In genomic region chr7:92275353-92275752, GRCm38 (mm10) we compare ENCODE assay signal across 31 mouse cellular contexts.
DNase-seq lines count a peak whose midpoint lies in the region; ATAC-seq lines count a peak whose summit lies in the region.
"Had no signal": no experiment of that assay in that cellular context is flagged by ENCODE, and none has a peak within 500 bp of the region (broad histone marks: within the 10 kb centered on the region; RNA-seq: fewer than 3 reads in every experiment).

No protein-coding gene starts in this region.

- H3K4me1 ChIP-seq in kidney, embryonic 15.5 days, result no peaks in the 10 kb centered on the region
- H3K4me1 ChIP-seq: liver, embryonic 13.5 days had no signal

- 82% methylated on average over 4 of the region's 4 CpGs for WGBS in kidney, embryonic 15.5 days

- no peak overlapping the region for H3K27ac ChIP-seq in kidney, embryonic 15.5 days
- H3K27ac ChIP-seq: embryonic facial prominence, embryonic 12.5 days; gastrocnemius, adult 2 months; hindbrain, embryonic 15.5 days; liver, embryonic 13.5 days; stomach, postnatal 0 days had no signal

- H3K27me3 ChIP-seq in kidney, embryonic 15.5 days, result no peaks in the 10 kb centered on the region
- H3K27me3 ChIP-seq: embryonic facial prominence, embryonic 12.5 days; hindbrain, embryonic 15.5 days; liver, embryonic 13.5 days had no signal

- no peaks in the 10 kb centered on the region for H3K9me3 ChIP-seq in kidney, embryonic 15.5 days (replicated peaks)
- H3K9me3 ChIP-seq: embryonic facial prominence, embryonic 12.5 days; hindbrain, embryonic 15.5 days; liver, embryonic 13.5 days had no signal

- no peaks in the 10 kb centered on the region for H3K36me3 ChIP-seq in kidney, embryonic 15.5 days
- H3K36me3 ChIP-seq: embryonic facial prominence, embryonic 12.5 days; hindbrain, embryonic 15.5 days; liver, embryonic 13.5 days had no signal

- peak; percentile 54; the same call in 1 of the 2 replicates for ATAC-seq in kidney, embryonic 15.5 days (replicated peaks; ENCODE audit: low FRiP score)
- ATAC-seq: CD4-positive, CD25-positive, alpha-beta regulatory T cell, adult 4 months; forebrain, embryonic 14.5 days; inflammation-experienced regulatory T-cells, adult 6 months; midbrain, embryonic 16.5 days had no signal

- H3K4me3 ChIP-seq in kidney, embryonic 15.5 days (replicated peaks), result no peak overlapping the region
- H3K4me3 ChIP-seq: embryonic facial prominence, embryonic 12.5 days; gastrocnemius, adult 2 months; hindbrain, embryonic 15.5 days; liver, embryonic 13.5 days had no signal

- DNase-seq in left cerebral cortex, adult 11 months (ENCODE audit: low spot score), result peak; percentile 26
- no peak for DNase-seq in left cerebral cortex, postnatal 25 days (ENCODE audit: low spot score in 2 of 2)
- peak; percentile 25 for DNase-seq in right cerebral cortex, adult 18-20 months
- no peak for DNase-seq in right cerebral cortex, postnatal 14 days
- DNase-seq in heart, postnatal 14 days, result no peak
- no peak for DNase-seq in thymus, postnatal 0 days (ENCODE audit: low spot score)
- DNase-seq: adrenal gland, postnatal 10 days; cerebellum, adult 11 months; cerebellum, adult 9-10 months; cerebellum, postnatal 36 days; embryo, embryonic 11 days; gastrocnemius, adult 2 months; gastrocnemius, postnatal 36 days; heart, adult 18-20 months; heart, postnatal 4 days; left cerebral cortex, postnatal 4 days; liver, embryonic 13.5 days; lung, adult 18-20 months; lung, postnatal 10 days; right cerebral cortex, postnatal 4 days; thymus, adult 18-20 months; thymus, postnatal 36 days had no signal

- intact Hi-C loops in left cerebral cortex, postnatal 25 days (cut with DNase I), result no loop called here
- intact Hi-C loops in heart, postnatal 14 days (cut with DNase I), result no loop called here

- H3K4me2 ChIP-seq in kidney, embryonic 15.5 days, result no peak overlapping the region
- H3K4me2 ChIP-seq: embryonic facial prominence, embryonic 12.5 days; heart, embryonic 11.5 days; hindbrain, embryonic 15.5 days; liver, embryonic 13.5 days had no signal

- no peak overlapping the region for H3K9ac ChIP-seq in kidney, embryonic 15.5 days
- H3K9ac ChIP-seq: embryonic facial prominence, embryonic 12.5 days; hindbrain, embryonic 15.5 days; liver, embryonic 13.5 days had no signal

Comparison
In these comparisons a context has a peak if more than half of its experiments do, and no peak if none do; other contexts are left out.
1. DNase-seq: peak in left cerebral cortex, adult 11 months (single experiment) and right cerebral cortex, adult 18-20 months (single experiment); none in left cerebral cortex, postnatal 25 days (0 of 2), right cerebral cortex, postnatal 14 days (single experiment), heart, postnatal 14 days (0 of 2) and thymus, postnatal 0 days (single experiment).